Mouse (Mus musculus) layer of hippocampus, adult 6 months (tissue): ENCODE data around the gene Olfr1512. TPM values are rescaled to one million over a fixed set of nuclear protein-coding genes. Genes with fewer than 3 reads are reported as not detected.

Source experiments
- long read RNA-seq, 2 experiments: library from polyadenylated mRNA; unstranded; transcript quantifications; one replicate each; pipeline ENCODE4 v2.0.0; 2019 to 2020
- polyA plus RNA-seq: library from polyadenylated mRNA; unstranded; fragments of <200 nt; fragmentation: Nextera tagmentation; gene quantifications from 2 replicates; pipeline ENCODE4 v1.2.3, GENCODE M21; 2021

Olfr1512 gene
- not detected in 2 replicates for polyA plus RNA-seq
- long read RNA-seq, experiment 1 = 0 reads
- long read RNA-seq, experiment 2 = 0 reads

DNA sequence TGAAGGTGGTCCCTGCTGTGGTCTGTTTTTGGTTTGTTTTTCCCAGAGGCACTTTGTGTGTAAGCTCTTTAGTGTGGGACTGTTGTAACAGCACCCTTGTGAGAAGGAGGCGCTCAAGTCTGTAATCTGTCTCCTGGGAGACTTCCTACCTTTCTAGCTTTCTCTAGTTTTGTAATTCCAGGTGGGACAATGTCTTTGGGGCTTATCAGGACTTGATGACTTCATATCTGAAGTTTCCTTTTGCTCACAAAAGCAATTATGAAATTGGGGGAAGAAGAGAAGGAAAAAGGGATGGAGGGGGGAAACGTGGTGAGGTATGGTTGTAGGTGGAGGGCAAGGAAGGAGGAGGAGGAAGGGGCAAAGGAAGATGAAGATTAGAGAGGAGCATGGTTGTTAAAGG is at the start of gene Olfr1512:
Gene Olfr1512 (minus strand): TSS at position 101 of the 400 bp plus-strand sequence.

DNA sequence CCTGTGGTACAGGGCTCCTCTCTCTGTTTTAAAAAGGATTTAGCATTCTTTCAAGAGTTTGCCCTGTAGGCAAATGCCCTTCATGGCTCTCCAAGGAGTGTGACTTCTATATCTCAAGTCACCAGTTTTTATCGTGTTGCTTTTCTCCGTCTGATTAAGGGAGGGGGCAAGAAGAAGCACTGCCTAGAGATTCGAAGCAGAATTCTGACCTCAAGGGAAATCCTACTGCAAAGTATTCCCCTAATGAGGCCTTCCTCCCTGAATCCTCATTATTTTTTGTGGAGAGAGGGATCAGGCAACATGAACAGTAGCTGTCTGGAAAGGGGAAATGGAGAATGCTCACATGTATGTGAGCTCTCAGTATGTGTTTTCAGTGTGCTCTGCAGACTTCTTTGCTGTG is 35.3 kb upstream of the Olfr1512 start, which contains the start of gene Olfr1510:
Gene Olfr1510 (minus strand): TSS at position 101 of the 400 bp plus-strand sequence.

DNA sequence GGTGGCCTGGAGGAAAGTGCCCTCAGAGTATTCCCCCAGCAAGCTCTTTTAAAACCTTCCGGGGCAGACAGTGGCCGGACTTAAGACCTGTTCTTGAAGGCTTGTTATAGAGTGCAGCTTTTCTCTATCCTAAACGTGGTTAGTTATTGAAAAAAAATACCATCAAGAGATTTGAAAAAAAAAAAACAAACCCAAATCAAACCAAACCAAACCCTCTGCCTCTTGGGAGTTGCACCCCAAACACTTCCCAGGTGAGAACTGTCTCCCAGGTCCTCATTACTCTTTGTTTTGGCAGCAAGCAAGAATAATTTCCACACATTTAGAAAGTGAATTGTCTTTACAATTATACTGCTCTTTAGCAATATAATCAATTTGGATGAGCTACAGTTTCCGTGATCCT is 18.3 kb upstream of the Olfr1512 start, which contains the start of gene Olfr1511:
Gene Olfr1511 (minus strand): TSS at position 101 of the 400 bp plus-strand sequence.

GRCm38 (mm10) chr14:52356308-52356707 is 22.7 kb downstream of the Olfr1512 start, which contains the start of gene Olfr1513:
Gene Olfr1513, minus strand, starts transcription at chr14:52356408.

GRCm38 (mm10) chr14:52327910-52328812 is 50.8 kb downstream of the Olfr1512 start, which contains the start of gene Sall2:
Gene Sall2, minus strand, starts transcription at chr14:52328762.

Other genes with a start within 250 kb of the Olfr1512 start
- gene Supt16, start 181.8 kb downstream of the Olfr1512 start, polyA plus RNA-seq = 15.3 and 19.1 TPM in 2 replicates
- 4.4 and 5.5 TPM in 2 replicates for gene Chd8, start 121.4 kb downstream of the Olfr1512 start, polyA plus RNA-seq
- 40.8 and 44.9 TPM in 2 replicates for gene Tox4, start 100.0 kb downstream of the Olfr1512 start, polyA plus RNA-seq
- gene Rab2b, start 99.6 kb downstream of the Olfr1512 start, polyA plus RNA-seq = 26.9 and 28.1 TPM in 2 replicates
- gene Mettl3, start 74.0 kb downstream of the Olfr1512 start, polyA plus RNA-seq = 20.4 and 23.3 TPM in 2 replicates
- gene Sall2, start 50.4 kb downstream of the Olfr1512 start, polyA plus RNA-seq = 7.0 and 8.6 TPM in 2 replicates
- not detected in 2 replicates for gene Olfr1513, start 22.8 kb downstream of the Olfr1512 start, polyA plus RNA-seq
- not detected in 2 replicates for gene Olfr1511, start 18.2 kb upstream of the Olfr1512 start, polyA plus RNA-seq
- gene Olfr1510, start 35.2 kb upstream of the Olfr1512 start, polyA plus RNA-seq = not detected in 2 replicates
- gene Olfr1509, start 63.8 kb upstream of the Olfr1512 start, polyA plus RNA-seq = not detected in 2 replicates
- not detected in 2 replicates for gene Olfr1508, start 88.3 kb upstream of the Olfr1512 start, polyA plus RNA-seq
- 0.88 TPM in 1 of 2 replicates, not detected in the other for gene Olfr1507, start 116.6 kb upstream of the Olfr1512 start, polyA plus RNA-seq